Mouse (Mus musculus) heart, postnatal 36 days (tissue): ENCODE measurements around the gene Prok1. TPM values are rescaled to one million over a fixed set of nuclear protein-coding genes. Genes with fewer than 3 reads are reported as not detected.

Source experiments
- DNase-seq, 2 experiments: peaks; one replicate each; pipeline ENCODE4 v3.0.0; 2021 to 2022
- intact Hi-C: fragments of 180-260 bp; cut with DNase I; formaldehyde crosslinking; loops from one replicate; pipeline ENCODE4 v1.15.1; 2025
- total RNA-seq, 2 experiments: library from RNA; stranded (reverse); gene quantifications; 2 replicates each; pipeline ENCODE4 v1.2.3; 2021

Prok1 gene
- total RNA-seq: not detected

DNA sequence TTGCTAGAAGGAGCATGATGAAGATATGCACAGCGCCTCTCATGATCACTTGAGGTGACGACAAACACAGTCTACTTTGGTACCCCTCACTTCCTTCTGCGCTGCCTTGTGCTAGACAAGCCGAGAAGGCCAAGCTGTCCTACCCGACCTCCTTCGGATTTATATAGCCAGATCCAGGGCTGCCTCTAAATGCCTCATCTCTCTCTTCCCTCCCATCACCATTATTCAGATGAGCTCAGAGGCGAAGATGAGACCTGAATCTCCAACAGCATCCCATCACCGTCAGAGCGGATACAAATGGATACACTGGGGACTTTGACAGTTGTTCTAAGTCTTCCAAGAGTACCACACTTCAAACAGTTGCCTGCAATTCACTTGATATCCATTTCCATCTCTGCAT lies at the start of gene Prok1:
Prok1 (minus strand) TSS at position 101 of the 400 bp plus-strand sequence.
- intact Hi-C loops: no loop called here
- DNase-seq: no peak

DNA sequence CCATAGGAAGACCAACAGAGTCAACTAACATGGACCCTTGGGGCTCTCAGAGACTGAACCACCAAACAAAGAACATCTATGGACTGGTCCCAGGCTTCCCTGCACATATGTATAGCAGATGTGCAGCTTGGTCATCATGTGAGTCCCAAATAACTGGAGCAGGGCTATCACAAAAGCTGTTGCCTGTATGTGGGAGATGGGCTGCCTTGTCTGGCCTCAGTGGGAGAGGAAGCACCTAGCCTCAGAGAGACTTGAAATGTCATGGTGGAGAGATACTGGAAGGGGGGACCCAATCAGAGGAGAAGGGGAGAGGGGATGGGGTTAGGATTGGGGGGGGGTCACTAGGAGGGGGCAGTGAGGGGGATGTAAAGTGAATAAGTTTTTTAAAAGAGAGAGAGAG lies 47.8 kb upstream of the Prok1 start:
- intact Hi-C loops: no loop called here
- no peak for DNase-seq

DNA sequence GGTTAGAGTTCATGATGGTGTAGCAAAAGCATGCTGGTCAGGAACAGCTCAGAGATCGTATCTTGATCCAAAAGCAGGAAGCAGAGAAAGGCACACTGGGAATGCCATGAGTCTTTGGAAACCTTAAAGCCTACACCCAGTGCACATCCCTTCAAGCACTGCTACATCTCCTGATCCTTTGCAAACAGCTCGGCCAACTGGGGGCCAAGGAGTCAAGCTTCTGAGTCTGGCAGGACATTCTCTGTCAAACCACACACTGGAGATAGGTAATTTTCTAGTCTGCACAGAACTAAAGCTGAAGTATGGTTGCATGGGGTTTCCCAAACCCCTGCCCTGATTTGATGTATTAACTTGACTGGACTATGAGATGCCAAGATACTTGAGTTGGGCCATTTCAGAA lies 46.6 kb upstream of the Prok1 start:
- intact Hi-C loops: no loop called here

DNA sequence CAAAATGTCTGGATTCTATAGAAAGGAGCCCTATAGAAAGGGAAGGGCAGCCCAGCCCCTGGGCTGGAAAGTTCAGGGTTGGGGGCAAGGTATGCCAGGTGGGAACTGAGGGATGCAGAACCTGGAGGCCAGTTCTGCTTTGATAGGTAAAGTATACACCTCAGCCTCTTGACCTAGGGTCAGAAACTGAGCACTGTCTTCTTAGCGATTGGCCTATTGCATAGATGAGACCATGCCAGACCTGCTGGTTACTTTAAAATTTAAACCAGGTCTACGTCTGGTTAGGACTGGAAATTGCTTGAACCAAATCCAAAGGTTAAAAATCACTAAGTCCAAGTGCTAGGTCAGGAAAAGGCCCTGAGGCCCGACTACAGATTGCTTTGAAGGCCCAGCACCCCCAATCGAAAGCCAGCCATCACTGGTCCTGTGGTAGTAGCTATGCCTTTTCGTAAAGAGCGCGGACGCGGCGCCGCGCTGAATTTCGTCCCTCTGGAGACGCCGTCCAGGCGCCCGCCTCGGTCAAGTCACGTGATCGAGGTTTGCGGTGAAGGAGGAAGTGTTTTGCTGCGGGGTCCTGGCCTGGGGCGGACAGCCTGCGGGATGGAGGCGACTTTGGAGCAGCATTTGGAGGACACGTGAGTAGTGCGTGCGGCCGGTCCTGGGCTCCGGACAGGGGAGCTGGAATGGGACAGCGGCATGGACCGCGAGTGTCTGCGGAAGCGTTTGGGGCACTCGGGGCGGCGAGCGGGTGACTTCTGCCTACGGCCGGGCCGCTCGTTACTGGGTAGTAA lies 39.2 kb upstream of the Prok1 start, which contains the start of gene Lamtor5:
Lamtor5 (plus strand) TSS at position 380 of the 791 bp plus-strand sequence.
- peak; percentile 90 to 91 for DNase-seq

More for the DNA sequence above, 46.6 kb upstream of the Prok1 start:
- no peak for DNase-seq

DNA sequence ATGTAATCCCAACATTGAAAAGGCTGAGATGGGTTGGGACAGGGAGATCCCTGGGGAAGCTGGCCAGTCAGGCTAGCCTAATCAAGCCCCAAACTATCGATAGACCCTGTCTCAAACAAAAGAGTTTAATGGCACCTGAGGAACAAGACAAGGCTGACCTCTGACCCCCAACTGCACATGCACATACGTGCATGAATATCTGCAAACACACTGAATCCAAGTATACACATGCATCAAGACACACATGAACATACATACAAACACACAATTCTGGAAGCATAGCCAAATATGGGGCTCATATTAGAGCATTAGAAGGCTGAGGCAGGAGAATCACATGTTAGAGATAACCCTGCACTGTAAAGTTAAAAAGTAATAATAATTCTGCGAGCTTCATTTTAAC lies 37.1 kb upstream of the Prok1 start:
- DNase-seq: no peak
- intact Hi-C loops: loop anchor here (5.0 kb wide), 1 partner anchor 184 kb away; no protein-coding TSS in a partner anchor

More for the DNA sequence above, 39.2 kb upstream of the Prok1 start, which contains the start of gene Lamtor5:
- intact Hi-C loops: loop anchor here (2.0 to 5.0 kb wide), 2 partner anchors 54 to 186 kb away; partner anchors contain the start of gene Rbm15

DNA sequence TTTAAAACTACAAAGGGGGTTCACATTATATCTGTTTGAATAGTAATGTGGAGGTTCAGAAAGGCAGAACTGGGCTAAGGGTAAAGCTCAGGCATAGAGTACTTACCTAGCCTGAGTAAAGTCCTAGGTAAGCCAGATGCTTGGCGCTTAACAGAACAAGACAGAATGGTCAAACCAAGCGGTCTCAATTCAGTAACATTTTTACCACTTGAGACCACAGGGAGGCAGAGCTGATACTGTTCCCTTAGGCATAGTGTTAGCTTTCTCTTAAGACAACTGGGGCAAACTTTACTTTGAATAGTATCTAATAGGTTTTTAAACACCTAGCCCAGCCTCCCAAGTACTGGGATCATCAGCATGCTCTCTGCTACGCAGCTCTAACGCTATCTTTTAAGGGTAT lies 36.5 kb upstream of the Prok1 start:
- intact Hi-C loops: loop anchor here (2.0 to 5.0 kb wide), 2 partner anchors 184 to 191 kb away; no protein-coding TSS in a partner anchor
- DNase-seq: no peak

DNA sequence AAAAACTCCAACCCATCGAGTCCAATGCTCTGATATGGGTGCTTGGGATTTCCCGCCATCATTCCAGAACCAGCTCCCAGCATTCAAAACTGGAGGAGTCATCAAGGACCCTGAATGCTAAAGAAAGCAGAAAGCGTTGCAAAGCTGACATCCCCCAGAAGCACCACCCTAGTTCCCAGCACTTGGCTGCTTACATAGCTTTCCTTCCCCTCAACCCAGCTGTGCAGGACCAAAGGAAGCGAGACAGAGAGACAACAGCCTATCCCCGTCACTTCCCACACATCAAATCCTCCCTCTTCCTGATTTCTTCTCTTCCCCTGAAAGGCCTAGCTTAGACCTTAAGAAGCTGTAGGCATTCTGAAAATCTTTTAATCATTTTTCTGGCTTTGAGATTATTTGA lies 35.8 kb upstream of the Prok1 start:
- intact Hi-C loops: loop anchor here (2.0 to 5.0 kb wide), 2 partner anchors 183 to 191 kb away; no protein-coding TSS in a partner anchor
- DNase-seq: no peak

DNA sequence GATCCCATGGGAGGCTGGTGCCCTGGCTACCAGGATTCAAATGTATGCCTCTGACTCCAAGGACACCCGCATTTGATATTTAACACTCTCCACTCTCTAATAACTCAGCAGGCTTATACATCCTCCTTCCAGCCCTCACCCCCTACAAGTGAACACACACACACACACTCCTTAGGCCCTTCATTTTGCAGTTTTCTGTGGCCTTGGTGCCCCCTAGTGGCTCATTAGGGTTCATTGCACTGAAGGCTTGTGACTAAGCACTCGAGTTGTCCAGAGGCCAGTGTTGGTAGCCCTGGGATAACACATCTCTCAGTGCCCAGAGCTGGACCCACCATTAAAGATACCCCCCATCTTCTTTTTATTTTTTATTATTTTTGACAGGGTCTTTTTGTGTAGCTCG lies 34.3 kb upstream of the Prok1 start:
- peak; percentile 68 to 71 for DNase-seq
- intact Hi-C loops: loop anchor here (1.0 to 2.0 kb wide), 3 partner anchors 41 to 193 kb away; no protein-coding TSS in a partner anchor

DNA sequence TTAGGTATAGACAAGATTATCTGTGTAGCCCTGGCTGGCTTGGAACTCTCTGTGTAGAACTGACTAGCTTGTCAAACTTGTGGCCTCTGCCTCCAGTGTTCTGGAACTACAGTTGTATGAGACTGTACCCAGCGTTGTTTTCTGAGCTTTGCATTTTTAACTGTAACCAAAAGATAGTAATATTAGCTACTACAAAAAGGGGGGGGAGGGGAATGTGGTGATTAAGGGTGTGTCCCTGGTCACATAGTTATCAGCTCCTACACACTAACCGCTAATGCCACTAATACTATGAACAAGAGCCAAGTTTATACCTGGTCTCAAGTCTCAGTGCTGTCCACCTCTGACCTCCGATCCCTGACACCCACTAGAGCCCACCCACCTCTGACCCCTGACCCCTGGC lies 32.9 kb upstream of the Prok1 start:
- no peak for DNase-seq
- intact Hi-C loops: no loop called here

DNA sequence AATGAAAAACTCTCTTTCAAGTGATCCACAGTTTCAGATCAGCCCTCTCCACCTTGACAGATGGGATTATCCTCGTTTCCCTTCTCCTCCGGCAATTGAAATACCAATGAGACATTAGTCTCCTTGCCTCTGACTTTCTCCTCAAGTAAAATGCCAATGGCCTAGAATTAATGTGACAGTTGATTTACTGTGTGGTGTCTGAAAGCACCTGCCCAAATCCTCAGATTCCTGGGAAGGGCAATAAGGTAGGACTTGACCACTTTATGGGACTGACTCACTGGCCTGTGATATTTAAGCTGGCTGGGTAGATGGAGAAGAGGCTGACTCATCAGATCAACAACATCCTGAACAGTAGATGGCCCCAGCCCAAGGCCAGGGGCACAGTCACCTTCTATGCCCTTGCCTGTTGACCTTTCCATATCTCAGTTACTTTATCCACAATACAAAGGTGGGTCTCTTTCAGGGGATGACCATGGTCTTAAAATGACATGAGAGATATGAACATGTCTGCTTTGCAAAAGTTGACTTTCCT lies 27.4 kb upstream of the Prok1 start:
- intact Hi-C loops: no loop called here
- no peak for DNase-seq

DNA sequence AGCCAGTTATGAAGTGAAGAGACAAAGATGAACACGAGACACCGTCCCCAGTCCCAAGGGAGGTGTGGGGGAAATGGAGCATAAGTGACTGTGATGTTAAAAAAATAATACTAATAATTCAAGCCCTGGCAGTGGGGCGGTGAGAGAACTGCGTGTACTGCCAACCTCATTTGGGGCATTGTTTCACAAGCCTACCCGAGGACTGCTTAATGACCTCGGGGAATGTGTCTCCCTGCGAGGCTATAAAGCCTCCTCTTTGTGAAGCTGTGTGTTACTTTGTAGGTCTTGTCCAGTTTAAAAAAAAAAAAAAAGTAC lies 22.3 kb upstream of the Prok1 start:
- intact Hi-C loops: no loop called here
- DNase-seq: peak; percentile 24 to 32

DNA sequence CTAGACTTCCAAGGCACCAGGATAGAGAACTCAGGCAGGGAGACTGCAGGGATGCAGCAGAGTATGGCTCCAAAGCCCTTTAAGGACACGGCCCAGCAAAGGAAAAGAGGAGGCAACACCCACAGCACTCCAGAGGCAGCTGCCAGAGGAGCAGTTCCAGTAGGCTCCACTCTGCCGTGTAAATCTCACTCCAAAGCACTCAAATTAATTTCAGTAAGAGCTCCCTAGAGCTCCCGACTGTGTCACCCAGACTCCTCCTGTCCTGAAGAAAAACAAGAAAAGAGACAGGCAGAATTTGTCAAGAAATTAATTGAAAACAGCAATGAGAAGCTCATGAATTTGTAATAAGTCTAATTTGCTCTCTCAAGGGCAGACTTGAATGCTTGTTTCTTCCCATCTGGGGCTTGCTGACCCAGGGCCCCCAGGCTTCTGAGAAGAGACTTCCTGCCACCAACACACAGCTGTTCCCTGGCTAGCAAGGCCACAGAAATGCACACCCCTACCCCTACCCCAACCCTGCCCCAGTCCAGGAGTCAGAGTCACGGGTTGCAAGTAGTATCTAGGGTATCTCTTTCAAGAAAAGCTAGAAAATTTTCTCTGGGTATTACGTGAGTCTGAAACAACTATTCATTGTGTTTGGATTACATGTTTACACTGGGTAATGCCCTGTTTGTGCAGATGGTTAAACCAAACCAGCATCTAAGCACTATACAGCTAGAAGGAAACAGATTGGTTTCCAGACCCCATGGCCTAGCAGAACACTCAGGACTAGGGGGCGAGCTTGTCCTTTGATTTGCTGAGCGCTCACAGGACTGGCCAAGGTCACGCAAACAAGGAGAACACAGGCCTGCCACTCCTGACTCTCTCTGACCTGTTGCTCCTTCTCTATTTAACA lies 21.7 kb upstream of the Prok1 start:
- intact Hi-C loops: no loop called here
- DNase-seq: peak; percentile 28 to 39

DNA sequence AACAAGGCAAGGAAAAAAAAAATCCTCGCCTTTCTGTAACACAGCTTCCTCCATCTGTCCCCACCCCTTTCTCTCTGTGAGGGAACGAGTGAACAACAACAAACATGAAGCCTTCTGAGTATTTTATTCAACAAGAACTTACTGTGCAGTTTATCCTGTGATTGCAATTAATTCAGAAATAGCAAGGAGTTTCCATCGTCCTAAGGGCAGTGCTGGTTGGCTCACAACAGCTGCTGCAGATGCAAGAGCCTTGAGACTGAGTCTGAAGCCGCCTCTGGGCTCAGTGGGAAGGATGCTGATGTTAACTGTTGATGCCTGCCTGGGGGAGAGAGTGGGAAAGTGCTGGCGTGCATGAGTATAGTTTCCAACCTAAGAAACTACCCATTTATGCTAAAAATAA lies 18.4 kb upstream of the Prok1 start:
- DNase-seq: no peak
- intact Hi-C loops: no loop called here

DNA sequence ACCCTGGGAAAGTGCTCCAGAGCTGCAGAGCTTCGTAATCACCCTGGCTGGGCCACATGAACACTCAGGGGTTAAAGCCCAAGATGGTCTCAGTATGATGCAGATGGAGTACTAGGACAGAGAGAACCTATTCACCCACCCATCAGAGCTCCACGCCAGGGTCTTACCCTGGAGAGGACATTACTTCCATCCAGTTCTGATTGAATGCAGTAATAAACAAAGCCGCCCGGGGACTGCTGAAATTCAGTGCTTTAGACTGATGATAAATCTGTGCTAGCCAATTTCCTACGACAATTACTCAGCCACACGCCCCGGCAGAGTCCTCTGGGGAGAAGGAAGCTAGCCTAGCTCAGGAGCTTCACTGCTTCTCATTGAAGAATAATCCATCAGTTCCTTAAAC lies 17.2 kb upstream of the Prok1 start:
- no peak for DNase-seq

DNA sequence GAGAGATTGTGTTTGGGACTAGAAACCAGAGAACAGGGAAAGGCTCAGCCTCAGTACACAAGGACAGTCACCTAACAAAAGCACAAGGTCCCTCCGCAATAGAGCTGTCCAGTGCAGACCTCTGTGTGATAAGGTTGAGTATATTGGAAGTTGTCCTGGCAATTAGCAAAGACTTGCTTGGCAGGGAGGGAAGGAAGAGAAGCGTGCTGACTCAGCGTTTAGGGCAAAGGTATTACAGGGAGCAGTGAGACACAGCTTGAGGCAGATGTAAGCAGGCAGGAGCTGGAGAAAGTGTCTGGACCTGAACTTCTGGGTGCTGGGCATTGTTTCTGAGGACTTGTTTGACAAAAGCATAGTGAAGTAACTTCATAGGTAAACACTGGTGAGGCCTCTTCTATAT lies 16.5 kb upstream of the Prok1 start:
- DNase-seq: no peak
- intact Hi-C loops: no loop called here

More for the DNA sequence above, 17.2 kb upstream of the Prok1 start:
- intact Hi-C loops: no loop called here

DNA sequence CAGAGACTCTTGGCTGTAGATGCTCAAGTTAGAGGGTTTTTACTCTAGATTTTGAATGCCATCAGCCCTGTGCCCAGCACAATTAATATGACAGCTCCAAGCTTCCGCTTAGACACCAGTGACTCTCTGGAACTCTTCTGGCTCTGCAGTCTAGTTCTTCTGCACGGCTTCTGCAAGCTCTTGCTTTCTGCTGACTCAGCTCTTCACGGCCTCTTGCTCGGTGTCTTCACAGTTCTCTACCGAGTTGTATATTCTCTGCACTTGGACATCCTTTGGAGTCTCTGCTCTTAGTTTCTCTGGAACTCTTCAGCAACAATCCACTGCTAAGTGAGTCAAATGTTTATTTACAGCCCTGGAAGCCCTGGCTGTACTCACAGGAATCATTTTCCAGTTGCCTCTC lies 14.4 kb upstream of the Prok1 start:
- intact Hi-C loops: no loop called here

DNA sequence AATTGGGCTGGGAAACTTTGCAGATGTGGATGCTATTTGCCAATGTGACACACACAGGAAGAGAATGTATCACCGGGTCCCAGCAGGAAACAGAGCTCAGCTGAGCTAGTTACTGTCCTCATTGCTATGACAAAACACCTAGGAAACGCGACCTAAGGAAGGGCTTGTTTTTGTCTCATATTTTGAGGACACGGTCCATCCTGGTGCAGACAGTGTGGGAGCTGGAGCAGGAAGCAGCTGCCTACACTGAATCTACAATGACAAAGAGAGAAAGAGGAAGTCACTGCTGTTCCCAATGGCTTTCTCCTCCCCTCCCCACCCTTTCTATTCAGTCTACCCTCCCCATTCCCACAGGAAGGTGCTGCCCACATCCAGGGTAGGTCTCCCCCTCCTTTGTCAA lies 12.5 kb upstream of the Prok1 start:
- intact Hi-C loops: no loop called here

More for the DNA sequence above, 14.4 kb upstream of the Prok1 start:
- no peak for DNase-seq

DNA sequence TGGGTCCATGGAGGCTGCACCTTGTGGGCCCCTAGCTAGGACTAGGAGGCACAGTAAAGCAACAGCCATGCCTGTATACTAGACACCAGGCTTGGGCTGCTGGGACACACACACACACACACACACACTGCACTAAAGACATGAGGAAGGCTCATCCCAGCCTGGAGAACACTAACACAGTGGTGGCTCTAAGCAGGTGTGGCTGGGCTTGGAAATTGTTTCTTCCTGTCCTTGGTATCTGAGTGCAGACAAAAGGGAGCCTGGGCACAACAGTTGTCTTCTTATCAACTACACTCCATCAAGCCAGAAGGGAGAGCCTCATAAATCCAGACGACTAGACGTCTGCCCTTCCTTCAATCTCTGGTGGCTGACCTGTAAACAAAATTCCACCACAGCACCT lies 10.8 kb upstream of the Prok1 start:
- intact Hi-C loops: no loop called here

More for the DNA sequence above, 12.5 kb upstream of the Prok1 start:
- DNase-seq: peak in 1 of 2 experiments; percentile 17

DNA sequence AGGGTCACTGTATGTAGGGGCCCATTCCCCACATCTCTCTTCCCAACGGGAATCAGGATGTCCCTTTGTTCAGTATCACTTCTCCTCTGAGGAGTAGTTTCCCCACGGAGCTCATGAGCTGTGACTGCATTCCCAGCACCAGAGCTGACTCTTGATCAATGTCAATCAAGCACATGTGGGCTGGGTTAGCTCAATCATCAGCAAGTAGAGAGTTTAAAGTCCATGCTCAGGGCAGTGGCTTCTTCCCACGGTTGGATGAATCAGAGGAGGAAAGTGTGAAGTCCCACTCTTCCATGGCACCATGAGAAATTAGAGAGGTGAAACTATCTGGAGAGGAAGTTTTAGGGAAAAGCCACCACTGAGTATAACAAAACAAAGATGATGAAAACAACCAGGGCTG lies 9.5 kb upstream of the Prok1 start:
- intact Hi-C loops: no loop called here
- DNase-seq: no peak

More for the DNA sequence above, 10.8 kb upstream of the Prok1 start:
- no peak for DNase-seq

DNA sequence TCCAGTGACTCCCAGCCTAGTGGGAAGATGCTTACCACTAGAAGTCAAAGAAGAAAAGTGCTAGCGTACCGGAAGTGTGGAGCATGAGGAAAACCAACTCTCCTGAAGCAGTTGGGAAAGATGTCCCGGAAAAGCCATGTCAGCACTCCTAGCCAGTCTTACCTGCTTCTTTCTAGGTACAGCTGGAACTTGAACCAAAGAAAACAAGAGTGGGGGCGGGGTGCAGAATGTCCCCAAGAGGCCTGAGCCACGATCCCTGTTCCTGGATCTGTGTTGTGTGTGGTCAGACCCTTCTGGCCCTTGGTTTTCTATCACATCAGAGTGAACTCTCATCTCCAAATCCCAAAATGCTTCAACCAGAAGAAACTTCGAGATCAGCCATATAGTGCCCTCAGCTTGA lies 7.4 kb upstream of the Prok1 start:
- intact Hi-C loops: no loop called here
- DNase-seq: no peak
